Mouse (Mus musculus) liver, embryonic 12.5 days (tissue): Measurements from ENCODE around the gene Plekha1. TPM values are rescaled to one million over a fixed set of nuclear protein-coding genes. Genes with fewer than 3 reads are reported as not detected.

Experiments used
- ATAC-seq: fragments of 200-750 bp; cut with Nextera tagmentation; 2 replicates; pipeline ENCODE4 v1.8.0; 2017; ENCODE audit warnings: moderate number of reproducible peaks, mild to moderate bottlenecking, moderate library complexity
- H3K27ac ChIP-seq: fragments of 300-500 bp; sonication (generic); 2 replicates; pipeline ENCODE4 v1.5.1; 2016; ENCODE audit warnings: mild to moderate bottlenecking
- H3K27me3 ChIP-seq: fragments of 300-500 bp; sonication (generic); replicated peaks from 2 replicates; pipeline ENCODE4 v1.6.1; 2016; ENCODE audit warnings: mild to moderate bottlenecking, moderate library complexity
- H3K36me3 ChIP-seq: fragments of 300-500 bp; sonication (generic); 2 replicates; pipeline ENCODE4 v1.6.1; 2016; ENCODE audit warnings: mild to moderate bottlenecking, moderate library complexity
- H3K4me1 ChIP-seq: fragments of 300-500 bp; sonication (generic); 2 replicates; pipeline ENCODE4 v1.6.1; 2016
- H3K4me2 ChIP-seq: fragments of 300-500 bp; sonication (generic); 2 replicates; pipeline ENCODE4 v1.6.1; 2016; ENCODE audit warnings: mild to moderate bottlenecking, moderate library complexity
- H3K4me3 ChIP-seq: fragments of 300-500 bp; sonication (generic); 2 replicates; pipeline ENCODE4 v1.5.1; 2016; ENCODE audit warnings: mild to moderate bottlenecking, moderate library complexity
- H3K9ac ChIP-seq: fragments of 300-500 bp; sonication (generic); 2 replicates; pipeline ENCODE4 v1.6.1; 2016; ENCODE audit warnings: mild to moderate bottlenecking, moderate library complexity
- H3K9me3 ChIP-seq: fragments of 300-500 bp; sonication (generic); replicated peaks from 2 replicates; pipeline ENCODE4 v1.6.1; 2016; ENCODE audit warnings: mild to moderate bottlenecking, moderate library complexity
- WGBS: fragments of 180-500 bp; shearing (Covaris S2); methylation state at CpG from one replicate; pipeline ENCODE4 v1.1.7; 2016; ENCODE audit not compliant: insufficient replicate concordance; 5-methylcytosine and 5-hydroxymethylcytosine counted together
- polyA plus RNA-seq: library from polyadenylated mRNA; unstranded; fragments of >200 nt; fragmentation: Nextera tagmentation; extraction: Ambion mirVana; gene quantifications from 2 replicates; pipeline ENCODE4 v1.2.1, GENCODE M21; 2016

Plekha1 gene
- polyA plus RNA-seq, 1 experiment from 2014 or later = 11.0 TPM

DNA sequence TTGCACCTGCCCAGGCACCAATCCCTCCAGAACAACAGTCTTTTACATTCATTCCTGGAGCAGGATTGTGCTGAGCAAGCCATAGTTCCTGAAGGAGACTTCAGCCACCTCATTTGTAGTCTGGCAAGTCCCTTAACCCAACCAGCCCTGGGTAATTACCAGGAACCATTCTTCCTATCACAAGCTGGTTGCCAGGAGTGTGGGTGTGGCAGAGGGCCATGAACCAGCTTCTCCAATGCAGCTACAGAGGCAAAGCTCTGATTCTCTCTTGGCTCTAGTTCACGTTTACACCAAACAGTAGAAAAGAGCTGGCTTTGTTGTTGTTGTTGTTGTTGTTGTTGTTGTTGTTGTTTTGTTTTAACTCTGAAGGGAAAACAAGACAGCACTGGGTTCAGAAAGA lies 3.1 kb upstream of the Plekha1 start:
- 59% methylated on average over 1 of the region's 1 CpGs for WGBS
- H3K27ac ChIP-seq = no peak overlapping the region
- H3K4me2 ChIP-seq = no peak overlapping the region
- H3K9me3 ChIP-seq = no peaks in the 10 kb centered on the region
- no peak for ATAC-seq
- peaks cover 5% of the 10 kb centered on the region; the same call in 1 of the 2 replicates for H3K4me1 ChIP-seq
- H3K36me3 ChIP-seq = no peaks in the 10 kb centered on the region
- H3K4me3 ChIP-seq = no peak overlapping the region
- H3K9ac ChIP-seq = no peak overlapping the region
- H3K27me3 ChIP-seq = peaks cover 57% of the 10 kb centered on the region

DNA sequence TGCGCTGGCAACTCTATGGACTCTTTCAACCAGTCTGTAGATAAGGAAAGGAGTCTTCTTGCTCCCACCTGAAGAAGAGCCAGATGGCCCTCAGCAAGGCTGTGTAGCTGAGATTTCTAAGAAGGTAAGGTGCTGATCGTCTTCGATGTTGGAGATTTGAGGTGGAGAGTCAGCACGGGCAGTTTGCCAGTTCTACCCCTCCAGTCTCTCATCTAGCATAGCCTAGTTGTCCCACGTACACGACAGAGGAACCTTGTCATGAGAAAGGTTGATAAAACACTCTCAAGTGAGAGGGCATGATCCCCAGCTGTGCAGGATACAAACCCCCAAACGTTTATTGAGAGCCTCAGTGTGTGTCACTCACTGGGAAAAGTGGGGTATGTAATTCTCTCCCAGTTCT lies 845 bp upstream of the Plekha1 start:
- no peak for ATAC-seq
- Histone ChIP-seq H3K4me1 (peaks cover 5% of the 10 kb centered on the region; the same call in 1 of the 2 replicates), H3K36me3 (no peaks in the 10 kb centered on the region), H3K27me3 (peaks cover 57% of the 10 kb centered on the region), H3K9me3 (no peaks in the 10 kb centered on the region), H3K4me3 (no peak overlapping the region), H3K9ac (no peak overlapping the region), H3K4me2 (no peak overlapping the region), H3K27ac (no peak overlapping the region)
- 52% methylated on average over 7 of the region's 7 CpGs for WGBS

DNA sequence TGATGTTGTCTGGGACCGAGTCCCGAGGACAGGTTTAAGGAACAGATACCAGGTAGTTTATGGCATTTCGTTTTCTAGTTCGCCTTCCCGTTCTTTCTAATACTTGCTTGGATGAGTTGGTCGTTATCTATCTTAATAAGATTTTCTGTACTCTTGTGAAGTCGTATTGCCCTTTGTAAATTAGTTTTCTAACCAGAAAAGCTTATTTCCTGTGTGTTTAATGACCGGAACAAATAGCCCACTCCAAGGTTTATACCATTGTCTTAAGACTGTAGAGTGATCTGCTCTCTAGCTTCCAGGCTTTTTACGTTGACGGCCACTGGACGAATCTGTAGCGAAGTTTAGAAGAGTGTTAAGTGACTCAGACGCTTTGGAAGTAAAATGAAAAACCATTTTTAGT lies 1.1 kb downstream of the Plekha1 start:
- ATAC-seq = no peak
- WGBS = 8% methylated on average over 13 of the region's 13 CpGs
- Histone ChIP-seq H3K9ac (0 out of 2 replicates have a peak overlapping the region, but pooled peaks have one; percentile 63), H3K4me1 (peaks cover 5% of the 10 kb centered on the region; the same call in 1 of the 2 replicates), H3K27me3 (peaks cover 49% of the 10 kb centered on the region), H3K9me3 (no peaks in the 10 kb centered on the region), H3K36me3 (no peaks in the 10 kb centered on the region), H3K4me3 (peak overlapping the region; percentile 63), H3K27ac (no peak overlapping the region), H3K4me2 (peak overlapping the region; percentile 78)

DNA sequence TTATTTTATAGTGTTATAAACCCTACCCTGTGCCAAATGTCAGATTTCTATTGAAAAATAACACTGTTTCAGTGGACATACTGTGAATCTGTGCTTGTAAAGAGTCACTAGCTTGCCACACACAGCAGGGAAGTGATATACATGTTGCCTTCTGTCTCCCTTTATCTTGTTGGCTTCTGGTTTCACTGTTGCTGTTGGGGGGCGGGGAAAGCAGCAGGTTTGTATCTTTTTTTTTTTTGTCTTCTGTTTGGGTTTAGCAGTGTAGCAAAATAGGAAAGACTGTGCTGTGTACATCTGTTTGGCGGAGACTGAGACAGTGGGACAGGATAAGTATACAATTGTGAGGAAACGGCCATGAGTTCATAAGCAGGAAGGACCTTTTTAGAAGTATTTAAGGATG lies 1.7 kb downstream of the Plekha1 start:
- no peak overlapping the region for H3K9ac ChIP-seq
- H3K4me3 ChIP-seq = no peak overlapping the region
- H3K27me3 ChIP-seq = peaks cover 45% of the 10 kb centered on the region
- no peaks in the 10 kb centered on the region for H3K9me3 ChIP-seq
- WGBS = 47% methylated on average over 3 of the region's 3 CpGs
- no peaks in the 10 kb centered on the region for H3K36me3 ChIP-seq
- H3K4me2 ChIP-seq = no peak overlapping the region
- ATAC-seq = no peak
- H3K4me1 ChIP-seq = peaks cover 5% of the 10 kb centered on the region; the same call in 1 of the 2 replicates
- H3K27ac ChIP-seq = no peak overlapping the region

DNA sequence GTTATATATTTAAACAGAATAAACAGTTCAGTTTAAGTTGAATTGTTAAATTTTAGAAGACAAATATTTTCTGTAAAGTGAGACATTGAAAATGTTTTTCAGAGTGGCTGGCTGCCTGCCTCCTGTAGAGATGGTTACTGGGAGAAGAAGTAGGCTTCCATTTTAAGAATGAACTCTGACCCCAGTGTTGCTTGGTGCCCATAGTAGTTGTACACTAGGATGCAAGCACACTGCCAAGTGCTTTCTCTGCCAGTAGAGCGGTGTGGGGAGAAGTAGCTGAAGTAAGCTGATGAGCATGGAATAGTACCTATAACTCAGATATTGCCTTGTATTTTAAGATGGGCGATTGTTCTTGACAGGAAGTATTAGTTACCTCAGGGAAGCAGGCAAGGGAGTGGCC lies 18.6 kb downstream of the Plekha1 start:
- H3K4me3 ChIP-seq = no peak overlapping the region
- no peak overlapping the region for H3K27ac ChIP-seq
- ATAC-seq = no peak
- H3K9ac ChIP-seq = no peak overlapping the region
- H3K27me3 ChIP-seq = no peaks in the 10 kb centered on the region
- H3K4me2 ChIP-seq = no peak overlapping the region
- H3K4me1 ChIP-seq = no peaks in the 10 kb centered on the region
- no peaks in the 10 kb centered on the region; the same call in 1 of the 2 replicates for H3K36me3 ChIP-seq
- 73% methylated on average over 2 of the region's 2 CpGs for WGBS
- H3K9me3 ChIP-seq = no peaks in the 10 kb centered on the region

DNA sequence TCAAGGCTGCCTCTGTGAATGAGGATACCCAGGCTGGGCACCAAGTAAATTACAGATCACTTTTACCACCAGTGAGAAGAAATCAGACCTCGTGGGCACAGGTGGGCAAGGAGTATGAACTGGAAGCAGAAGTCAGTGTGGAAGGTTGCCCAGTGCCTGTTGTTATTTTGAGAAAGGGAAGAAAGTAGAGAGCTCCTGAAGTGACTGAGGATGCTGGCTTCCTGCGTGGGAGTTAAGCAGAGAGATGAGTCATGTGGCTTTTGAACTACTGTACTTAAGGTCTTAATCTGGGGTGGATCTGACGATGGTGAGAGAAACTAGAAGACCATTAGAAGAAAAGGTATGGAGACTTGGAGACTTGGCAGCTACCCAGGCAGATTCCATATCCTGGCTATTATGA lies 20.7 kb downstream of the Plekha1 start:
- ATAC-seq = no peak

DNA sequence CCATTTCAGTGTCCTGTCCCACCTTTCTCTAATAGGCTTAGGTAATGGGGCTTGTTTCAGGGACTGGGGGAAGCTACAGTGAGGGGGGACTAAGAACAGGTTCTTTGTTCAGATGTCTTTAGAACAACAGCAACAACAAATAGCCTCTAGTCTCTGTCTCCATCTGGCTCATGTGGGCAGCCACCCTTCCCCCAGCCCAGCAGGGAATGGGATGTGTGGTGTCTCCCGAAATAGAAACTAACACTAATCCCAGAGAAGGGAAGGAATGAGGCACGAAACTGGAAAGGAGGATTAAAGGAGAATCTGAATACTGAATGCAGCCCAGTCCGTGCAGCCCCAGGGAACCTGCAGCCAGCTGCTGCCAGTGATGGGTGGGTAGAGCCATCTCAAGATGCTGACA lies 22.4 kb downstream of the Plekha1 start:
- H3K27ac ChIP-seq = no peak overlapping the region
- H3K9ac ChIP-seq = no peak overlapping the region
- no peak overlapping the region for H3K4me2 ChIP-seq
- peaks cover 3% of the 10 kb centered on the region; the same call in 1 of the 2 replicates for H3K36me3 ChIP-seq
- H3K4me3 ChIP-seq = no peak overlapping the region
- no peaks in the 10 kb centered on the region for H3K27me3 ChIP-seq
- H3K9me3 ChIP-seq = no peaks in the 10 kb centered on the region
- no peak for ATAC-seq
- no peaks in the 10 kb centered on the region for H3K4me1 ChIP-seq
- 43% methylated on average over 3 of the region's 3 CpGs for WGBS

More for the DNA sequence above, 20.7 kb downstream of the Plekha1 start:
- no peak overlapping the region for H3K27ac ChIP-seq
- no peak overlapping the region for H3K9ac ChIP-seq
- H3K4me3 ChIP-seq = no peak overlapping the region
- H3K36me3 ChIP-seq = no peaks in the 10 kb centered on the region; the same call in 1 of the 2 replicates
- no peak overlapping the region for H3K4me2 ChIP-seq
- 43% methylated on average over 3 of the region's 3 CpGs for WGBS
- no peaks in the 10 kb centered on the region for H3K4me1 ChIP-seq
- no peaks in the 10 kb centered on the region for H3K9me3 ChIP-seq
- no peaks in the 10 kb centered on the region for H3K27me3 ChIP-seq

DNA sequence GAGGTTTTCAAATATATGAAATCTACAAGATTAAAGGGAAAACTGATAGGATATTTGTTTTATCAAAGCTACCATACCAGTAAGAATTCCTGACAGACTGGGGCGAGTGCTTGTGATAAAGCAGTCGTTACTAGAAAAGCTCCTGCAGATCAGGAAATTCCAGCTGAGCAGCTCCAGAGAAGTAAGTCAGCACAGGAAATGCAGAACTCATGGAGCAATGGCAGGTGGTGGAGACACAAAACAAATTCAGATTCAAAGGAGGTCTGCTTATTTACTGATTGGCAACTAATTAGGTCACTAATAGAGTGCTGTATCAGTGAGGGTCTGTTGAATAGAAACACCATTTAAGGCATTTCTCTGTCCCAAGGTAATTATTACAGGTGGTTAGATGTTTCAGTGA lies 25.3 kb downstream of the Plekha1 start:
- H3K9me3 ChIP-seq = no peaks in the 10 kb centered on the region
- H3K4me1 ChIP-seq = no peaks in the 10 kb centered on the region
- no peak overlapping the region for H3K4me3 ChIP-seq
- no peak overlapping the region for H3K27ac ChIP-seq
- no peak overlapping the region for H3K4me2 ChIP-seq
- H3K9ac ChIP-seq = no peak overlapping the region
- H3K36me3 ChIP-seq = peaks cover 3% of the 10 kb centered on the region; the same call in 1 of the 2 replicates
- 35% methylated on average over 2 of the region's 2 CpGs for WGBS
- H3K27me3 ChIP-seq = no peaks in the 10 kb centered on the region
- no peak for ATAC-seq

DNA sequence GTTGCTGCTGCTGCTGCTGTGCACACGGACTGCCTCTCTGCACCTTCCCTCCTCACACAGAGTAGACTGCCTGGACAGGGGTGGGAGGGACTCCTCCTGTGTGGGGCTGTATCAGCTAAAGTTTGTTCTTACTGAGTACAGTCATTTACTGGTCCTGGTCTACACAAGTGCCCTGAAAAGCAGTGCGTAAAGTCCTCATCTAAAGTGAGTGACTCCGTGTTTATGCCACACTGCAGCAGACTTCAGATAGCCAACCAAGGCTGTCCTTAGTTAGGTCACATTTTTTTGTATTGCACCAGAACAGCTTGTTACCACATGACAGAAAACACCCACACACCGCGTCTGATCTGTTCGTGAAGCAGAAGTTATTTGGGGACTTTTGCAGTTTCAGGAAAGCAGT lies 27.4 kb downstream of the Plekha1 start:
- Histone ChIP-seq H3K4me2 (no peak overlapping the region), H3K9ac (no peak overlapping the region), H3K36me3 (peaks cover 3% of the 10 kb centered on the region), H3K27ac (no peak overlapping the region), H3K9me3 (no peaks in the 10 kb centered on the region), H3K4me1 (no peaks in the 10 kb centered on the region), H3K27me3 (no peaks in the 10 kb centered on the region), H3K4me3 (no peak overlapping the region)
- WGBS = 65% methylated on average over 6 of the region's 6 CpGs
- ATAC-seq = no peak

DNA sequence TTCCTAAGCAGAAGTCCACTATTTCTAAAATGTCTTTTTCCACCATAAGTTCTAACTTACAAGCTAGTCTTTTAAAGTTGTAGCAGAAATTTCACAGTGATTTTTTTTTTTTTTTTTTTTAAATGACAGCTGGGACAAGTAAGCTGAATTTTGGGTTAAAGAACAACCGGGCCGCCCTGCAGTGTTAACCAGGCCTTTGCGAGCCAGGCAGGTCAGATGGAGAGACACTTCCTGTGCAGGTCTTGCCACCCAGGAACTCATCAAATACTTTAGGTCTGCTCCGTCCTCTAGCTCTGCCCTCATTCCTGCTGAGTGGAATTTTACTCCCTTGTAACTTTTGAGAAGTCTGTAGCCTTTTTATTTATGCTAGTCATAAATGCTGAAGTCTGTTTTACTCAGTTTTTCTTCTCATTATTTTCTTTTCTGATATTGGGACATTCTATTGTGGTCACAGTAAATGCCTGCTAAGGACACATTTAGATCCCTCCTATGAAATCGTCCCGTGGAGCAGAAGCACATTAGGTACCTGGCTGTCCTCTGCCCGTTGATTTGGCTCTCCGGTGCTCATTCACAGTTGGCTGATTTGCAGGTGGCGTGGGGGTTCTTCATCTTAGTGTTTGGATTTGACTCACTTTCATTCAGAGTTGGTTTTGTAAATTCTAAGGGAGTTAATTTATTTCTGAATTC lies 29.5 kb downstream of the Plekha1 start:
- H3K4me3 ChIP-seq = no peak overlapping the region
- H3K27me3 ChIP-seq = no peaks in the 10 kb centered on the region
- 70% methylated on average over 9 of the region's 9 CpGs for WGBS
- H3K27ac ChIP-seq = no peak overlapping the region
- H3K9me3 ChIP-seq = no peaks in the 10 kb centered on the region
- ATAC-seq = no peak
- H3K4me2 ChIP-seq = no peak overlapping the region
- no peaks in the 10 kb centered on the region for H3K4me1 ChIP-seq
- H3K9ac ChIP-seq = no peak overlapping the region
- peaks cover 3% of the 10 kb centered on the region for H3K36me3 ChIP-seq

DNA sequence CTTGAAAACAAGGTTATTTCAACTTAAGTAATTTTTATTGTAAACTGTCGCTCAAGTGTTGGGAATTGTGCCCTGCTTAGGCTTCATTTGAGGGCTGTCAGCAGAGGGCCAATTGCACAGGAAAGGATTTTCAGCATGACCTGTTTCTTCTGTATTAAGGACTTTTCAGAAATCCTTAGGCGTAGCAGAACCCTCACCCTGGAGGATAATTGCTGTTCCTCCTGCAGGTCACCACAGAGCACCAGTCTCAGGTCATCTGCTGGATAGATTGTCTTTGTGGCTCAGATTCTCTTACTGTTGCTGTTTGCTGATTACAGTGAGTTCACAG lies 30.0 kb downstream of the Plekha1 start:
- no peak overlapping the region for H3K27ac ChIP-seq
- H3K4me1 ChIP-seq = no peaks in the 10 kb centered on the region
- 70% methylated on average over 2 of the region's 2 CpGs for WGBS
- no peaks in the 10 kb centered on the region for H3K9me3 ChIP-seq
- no peak overlapping the region for H3K4me2 ChIP-seq
- no peaks in the 10 kb centered on the region for H3K27me3 ChIP-seq
- peaks cover 3% of the 10 kb centered on the region for H3K36me3 ChIP-seq
- ATAC-seq = no peak
- no peak overlapping the region for H3K4me3 ChIP-seq
- no peak overlapping the region for H3K9ac ChIP-seq

DNA sequence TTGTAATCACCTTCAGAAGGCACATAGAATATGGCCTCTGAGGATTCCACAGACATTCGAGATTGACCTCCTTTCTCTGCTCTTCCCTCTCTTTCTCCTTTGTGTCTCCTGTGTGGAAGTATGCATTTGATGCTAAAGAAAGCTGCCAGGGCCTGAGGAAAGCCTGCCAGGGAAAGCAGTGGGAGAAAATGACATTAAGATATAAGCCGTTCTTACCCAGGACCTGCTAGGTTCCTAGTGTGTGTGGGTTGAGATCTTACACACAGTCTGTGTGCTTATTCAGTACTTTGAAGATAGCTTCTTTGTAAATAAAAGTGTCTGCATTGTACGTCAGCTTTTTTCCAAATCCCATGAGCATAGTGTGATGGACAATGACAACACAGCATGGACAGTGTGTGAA lies 30.5 kb downstream of the Plekha1 start:
- WGBS = 77% methylated on average over 3 of the region's 3 CpGs
- Histone ChIP-seq H3K4me3 (no peak overlapping the region), H3K9ac (no peak overlapping the region), H3K36me3 (peaks cover 3% of the 10 kb centered on the region), H3K27me3 (no peaks in the 10 kb centered on the region), H3K4me2 (no peak overlapping the region), H3K9me3 (no peaks in the 10 kb centered on the region), H3K27ac (no peak overlapping the region), H3K4me1 (no peaks in the 10 kb centered on the region)
- ATAC-seq = no peak

DNA sequence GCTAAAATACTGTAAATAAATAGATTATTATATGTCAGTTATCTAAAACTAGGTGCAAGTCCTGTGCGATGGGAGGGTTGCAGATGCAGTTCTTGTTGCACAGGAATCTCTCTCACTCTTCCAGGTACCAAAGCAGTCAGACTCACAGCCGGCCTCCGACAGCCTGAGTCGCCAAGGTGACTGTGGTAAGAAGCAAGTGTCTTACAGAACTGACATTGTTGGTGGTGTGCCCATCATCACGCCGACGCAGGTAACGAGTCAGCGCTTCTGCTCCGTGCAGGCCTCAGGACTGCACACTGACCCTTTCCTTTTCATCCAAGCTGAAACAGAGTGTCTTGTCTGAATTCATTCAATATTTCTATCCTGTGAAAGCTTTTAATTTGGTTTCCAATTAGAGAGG lies 31.6 kb downstream of the Plekha1 start:
- 82% methylated on average over 10 of the region's 10 CpGs for WGBS
- Histone ChIP-seq H3K27me3 (no peaks in the 10 kb centered on the region), H3K4me1 (no peaks in the 10 kb centered on the region), H3K4me3 (no peak overlapping the region), H3K4me2 (no peak overlapping the region), H3K27ac (no peak overlapping the region), H3K9ac (no peak overlapping the region), H3K36me3 (no peaks in the 10 kb centered on the region; the same call in 1 of the 2 replicates), H3K9me3 (no peaks in the 10 kb centered on the region)
- no peak for ATAC-seq
